Mouse (Mus musculus) adrenal gland (tissue): ENCODE results near the gene Prnp.

Experiments used
- intact Hi-C: fragments of 180-260 bp; cut with DNase I; formaldehyde crosslinking; loops from one replicate; pipeline ENCODE4 v1.15.1; 2025

Gene Prnp

GRCm38 (mm10) chr2:131948156-131948555 is 38.4 kb downstream of the Prnp start:
- intact Hi-C loops, result loop anchor here (2.0 kb wide), 1 partner anchor 127 kb away; no protein-coding TSS in a partner anchor

- intact Hi-C loops, result loop anchor here (2.0 kb wide), 1 partner anchor 128 kb away; no protein-coding TSS in a partner anchor
Observed at GRCm38 (mm10) chr2:131948916-131949639, 39.4 kb downstream of the Prnp start.

- intact Hi-C loops, result loop anchor here (2.0 kb wide), 1 partner anchor 129 kb away; no protein-coding TSS in a partner anchor
Observed at GRCm38 (mm10) chr2:131949767-131950597, 40.3 kb downstream of the Prnp start.

- intact Hi-C loops, result no loop called here
Observed at GRCm38 (mm10) chr2:131950598-131951095, 40.9 kb downstream of the Prnp start, which contains the start of gene Prnd. Gene Prnd, plus strand, starts transcription at chr2:131950861.

- intact Hi-C loops, result no loop called here
Observed at GRCm38 (mm10) chr2:131952456-131952855, 42.7 kb downstream of the Prnp start.

GRCm38 (mm10) chr2:131952961-131953538 is 43.3 kb downstream of the Prnp start:
- intact Hi-C loops, result no loop called here

- intact Hi-C loops, result no loop called here
Observed at GRCm38 (mm10) chr2:131953711-131954110, 44.0 kb downstream of the Prnp start.

GRCm38 (mm10) chr2:131954835-131955234 is 45.1 kb downstream of the Prnp start:
- intact Hi-C loops, result no loop called here

GRCm38 (mm10) chr2:131955264-131955663 is 45.5 kb downstream of the Prnp start:
- intact Hi-C loops, result no loop called here

GRCm38 (mm10) chr2:131956336-131957256 is 46.9 kb downstream of the Prnp start:
- intact Hi-C loops, result no loop called here

- intact Hi-C loops, result no loop called here
Observed at GRCm38 (mm10) chr2:131957731-131958222, 48.0 kb downstream of the Prnp start.

- intact Hi-C loops, result no loop called here
Observed at GRCm38 (mm10) chr2:131961671-131962070, 51.9 kb downstream of the Prnp start.

- intact Hi-C loops, result no loop called here
Observed at GRCm38 (mm10) chr2:131970597-131970996, 60.9 kb downstream of the Prnp start.

- intact Hi-C loops, result no loop called here
Observed at GRCm38 (mm10) chr2:131971098-131971497, 61.4 kb downstream of the Prnp start.

- intact Hi-C loops, result no loop called here
Observed at GRCm38 (mm10) chr2:131976663-131977062, 66.9 kb downstream of the Prnp start.

- intact Hi-C loops, result loop anchor here (5.0 kb wide), 1 partner anchor 76 kb away; no protein-coding TSS in a partner anchor
Observed at GRCm38 (mm10) chr2:131980866-131981265, 71.1 kb downstream of the Prnp start.

- intact Hi-C loops, result loop anchor here (1.0 to 5.0 kb wide), 3 partner anchors 75 to 259 kb away; no protein-coding TSS in a partner anchor
Observed at GRCm38 (mm10) chr2:131982546-131983196, 72.9 kb downstream of the Prnp start.

- intact Hi-C loops, result no loop called here
Observed at GRCm38 (mm10) chr2:131987950-131988349, 78.2 kb downstream of the Prnp start.
